Mouse (Mus musculus) kidney, postnatal 10 days (tissue): ENCODE results near the gene Pou5f2.

Experiments used
- DNase-seq: peaks from one replicate; pipeline ENCODE4 v3.0.0; 2021; ENCODE audit warnings: mixed read lengths

The Pou5f2 gene

GRCm38 (mm10) chr13:78024683-78025294 is at the start of gene Pou5f2:
Gene Pou5f2 (plus strand): TSS chr13:78024902.
- DNase-seq, result peak; percentile 16

GRCm38 (mm10) chr13:77976248-77976647 is 48.5 kb upstream of the Pou5f2 start:
- DNase-seq, result no peak

GRCm38 (mm10) chr13:77977121-77977520 is 47.6 kb upstream of the Pou5f2 start:
- no peak for DNase-seq

- peak; percentile 67 for DNase-seq
Measured at GRCm38 (mm10) chr13:77982105-77982851, 42.4 kb upstream of the Pou5f2 start.

DNA sequence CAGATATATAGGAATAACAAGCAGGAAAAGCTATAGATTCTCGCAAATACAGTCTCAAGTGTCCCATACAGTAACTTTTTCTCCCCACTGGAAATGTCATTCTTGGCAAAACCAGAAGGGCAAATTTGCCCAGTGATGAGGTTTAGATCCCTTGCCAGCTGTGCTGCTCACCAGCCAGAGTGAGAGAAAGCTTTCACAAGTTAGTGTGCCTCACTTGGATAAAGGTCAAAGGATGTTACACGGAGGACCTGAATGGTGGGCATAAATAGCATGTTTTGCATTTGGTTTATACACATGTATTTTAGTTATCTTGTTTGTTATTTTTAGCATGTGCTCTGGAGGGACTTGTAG is 41.9 kb upstream of the Pou5f2 start:
- DNase-seq, result no peak

DNA sequence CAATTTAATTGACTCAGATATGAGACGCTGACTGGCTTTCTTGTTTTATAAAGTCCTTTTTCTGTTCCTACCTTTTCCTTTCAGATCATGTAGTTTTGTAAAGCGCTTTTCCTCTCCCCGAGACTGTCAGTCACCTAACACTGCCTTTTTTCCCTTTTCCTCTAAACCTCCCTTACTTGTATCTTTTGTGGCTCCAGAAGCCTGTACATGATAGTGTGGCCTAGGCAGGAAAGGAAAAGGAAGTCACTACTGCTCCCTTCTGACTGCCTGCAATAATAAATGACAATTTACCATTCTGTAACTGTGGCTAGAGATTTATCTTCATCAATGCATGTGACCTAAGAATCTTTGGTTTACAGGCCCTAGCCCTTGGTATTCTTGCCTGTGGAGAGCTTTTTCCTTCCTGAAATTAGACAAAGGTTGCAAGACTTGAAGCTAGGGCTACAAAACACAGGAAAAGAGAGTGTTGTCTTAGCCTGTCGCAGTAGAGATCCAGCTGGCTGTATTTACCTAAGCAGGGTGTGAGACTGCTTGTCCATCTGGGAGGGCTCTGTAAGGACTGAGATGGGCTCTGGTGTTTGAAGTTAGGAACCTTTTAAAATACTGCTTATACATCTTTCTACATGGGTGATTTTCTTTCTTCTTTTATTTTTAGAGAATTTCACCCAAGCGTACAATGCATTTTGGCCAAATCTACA is 33.4 kb upstream of the Pou5f2 start:
- no peak for DNase-seq

- no peak for DNase-seq
Measured at GRCm38 (mm10) chr13:78004649-78005048, 20.1 kb upstream of the Pou5f2 start.

DNA sequence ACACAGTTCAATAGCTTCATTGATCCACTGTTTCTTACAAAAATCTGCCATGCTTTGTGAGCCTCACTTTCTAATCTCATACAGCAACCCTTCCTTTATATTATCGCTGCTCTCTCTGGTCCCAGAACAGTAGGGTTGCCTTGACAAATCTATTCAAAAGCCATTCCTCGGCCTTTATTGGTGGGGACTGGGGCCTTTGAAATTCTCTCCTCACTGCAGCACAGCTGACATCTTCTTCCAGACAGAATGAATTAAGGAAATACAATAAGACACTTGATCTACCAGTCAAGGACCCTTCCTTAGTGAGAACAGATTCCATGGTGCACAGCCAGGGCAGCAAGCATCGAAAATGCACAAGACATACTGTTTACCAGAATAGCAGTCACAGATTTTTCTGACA is 19.4 kb upstream of the Pou5f2 start:
- DNase-seq, result no peak

GRCm38 (mm10) chr13:78010176-78010575 is 14.5 kb upstream of the Pou5f2 start:
- DNase-seq, result no peak

- DNase-seq, result no peak
Measured at GRCm38 (mm10) chr13:78032821-78033220, 8.1 kb downstream of the Pou5f2 start.

DNA sequence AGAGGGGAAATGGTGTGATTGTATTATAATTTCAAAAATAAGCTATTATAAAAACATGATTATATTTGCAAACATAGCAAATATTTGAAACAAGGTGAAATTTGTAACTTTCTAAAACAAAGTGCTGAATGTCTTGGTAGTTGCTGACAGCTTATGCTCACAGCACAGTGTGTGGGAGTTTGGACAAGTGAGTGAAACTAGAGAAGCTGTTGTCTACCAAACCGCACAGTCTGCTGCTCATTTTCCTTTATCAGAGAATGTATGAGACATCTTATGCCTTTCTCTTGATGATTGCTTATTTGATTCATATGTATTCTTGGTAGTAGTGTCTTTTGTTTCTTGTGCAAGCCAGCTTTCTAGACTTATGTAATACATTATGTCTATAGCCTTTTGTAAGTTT is 12.5 kb downstream of the Pou5f2 start:
- DNase-seq, result no peak

- no peak for DNase-seq
Measured at GRCm38 (mm10) chr13:78043203-78043602, 18.5 kb downstream of the Pou5f2 start.

DNA sequence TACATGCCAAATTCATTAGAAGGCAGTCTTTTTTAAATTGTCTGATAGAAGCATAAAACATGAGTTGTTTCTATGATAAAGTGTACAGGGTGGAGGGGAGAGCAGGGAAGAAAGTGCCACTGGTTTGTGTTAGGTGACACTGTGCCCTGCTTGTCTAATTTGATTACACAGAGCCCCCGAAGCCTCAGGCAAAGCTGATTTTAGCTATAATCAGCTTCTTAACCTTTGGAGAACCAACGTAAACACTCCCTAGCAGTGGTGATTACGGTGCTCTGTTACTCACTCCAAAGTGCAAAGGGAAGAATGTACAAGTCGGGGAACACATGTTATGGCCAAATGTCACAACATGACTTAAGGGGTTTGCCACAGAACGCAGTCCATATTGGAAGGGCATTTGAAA is 20.4 kb downstream of the Pou5f2 start:
- DNase-seq, result no peak
